ENCODE assay signal across 21 mouse cellular contexts in genomic region chr12:70800086-70800485, GRCm38 (mm10). TPM values are rescaled to one million over a fixed set of nuclear protein-coding genes. Genes with fewer than 3 reads are reported as not detected.
DNase-seq lines count a peak whose midpoint lies in the region; ATAC-seq lines count a peak whose summit lies in the region.
"Had no signal": no experiment of that assay in that cellular context is flagged by ENCODE, and none has a peak within 500 bp of the region (broad histone marks: within the 10 kb centered on the region; RNA-seq: fewer than 3 reads in every experiment).

No protein-coding gene starts in this region.

- ATAC-seq in embryonic facial prominence, embryonic 14.5 days (ENCODE audit: low read depth) = no peak
- no peak for ATAC-seq in lung, embryonic 16.5 days (ENCODE audit: low read depth)
- no peak; the same call in 1 of the 2 replicates for ATAC-seq in heart, embryonic 16.5 days (replicated peaks; ENCODE audit: extremely low read depth, insufficient read depth, low FRiP score)
- ATAC-seq: CD4-positive, CD25-positive, alpha-beta regulatory T cell, adult 4 months; forebrain, embryonic 16.5 days; hindbrain, postnatal 0 days had no signal

- H3K4me1 ChIP-seq in embryonic facial prominence, embryonic 14.5 days (ENCODE audit: control insufficient read depth, insufficient read depth, low read length) = peaks cover 16% of the 10 kb centered on the region
- H3K4me1 ChIP-seq in embryonic facial prominence, embryonic 10.5 days = peaks cover 33% of the 10 kb centered on the region
- H3K4me1 ChIP-seq in heart, embryonic 10.5 days = peaks cover 34% of the 10 kb centered on the region
- peaks cover 24% of the 10 kb centered on the region for H3K4me1 ChIP-seq in lung, embryonic 16.5 days (replicated peaks; ENCODE audit: control insufficient read depth, insufficient read depth, low read length)
- peaks cover 32% of the 10 kb centered on the region for H3K4me1 ChIP-seq in heart, embryonic 16.5 days (ENCODE audit: control insufficient read depth, insufficient read depth, low read length)

- no peaks in the 10 kb centered on the region for H3K36me3 ChIP-seq in embryonic facial prominence, embryonic 14.5 days (ENCODE audit: control insufficient read depth, insufficient read depth, low read length)
- no peaks in the 10 kb centered on the region for H3K36me3 ChIP-seq in embryonic facial prominence, embryonic 10.5 days (replicated peaks)
- no peaks in the 10 kb centered on the region for H3K36me3 ChIP-seq in heart, embryonic 10.5 days
- no peaks in the 10 kb centered on the region for H3K36me3 ChIP-seq in lung, embryonic 16.5 days (ENCODE audit: control insufficient read depth, insufficient read depth, low read length)
- H3K36me3 ChIP-seq in heart, embryonic 16.5 days (ENCODE audit: control insufficient read depth, insufficient read depth) = no peaks in the 10 kb centered on the region
- H3K36me3 ChIP-seq: embryonic facial prominence, embryonic 12.5 days; forebrain, embryonic 12.5 days; G1E; hindbrain, embryonic 13.5 days had no signal

- no peak overlapping the region for H3K9ac ChIP-seq in embryonic facial prominence, embryonic 14.5 days (ENCODE audit: low read depth, low read length)
- no peak overlapping the region for H3K9ac ChIP-seq in lung, embryonic 16.5 days (ENCODE audit: low read length)
- no peak overlapping the region for H3K9ac ChIP-seq in heart, embryonic 16.5 days (ENCODE audit: low read length)
- H3K9ac ChIP-seq: embryonic facial prominence, embryonic 12.5 days; forebrain, embryonic 12.5 days; hindbrain, embryonic 13.5 days had no signal

- H3K4me3 ChIP-seq in embryonic facial prominence, embryonic 14.5 days (ENCODE audit: low read depth, low read length) = no peak overlapping the region
- H3K4me3 ChIP-seq in embryonic facial prominence, embryonic 10.5 days = no peak overlapping the region
- H3K4me3 ChIP-seq in heart, embryonic 10.5 days = no peak overlapping the region
- no peak overlapping the region for H3K4me3 ChIP-seq in lung, embryonic 16.5 days (ENCODE audit: low read length)
- H3K4me3 ChIP-seq in heart, embryonic 16.5 days (ENCODE audit: low read length) = no peak overlapping the region
- H3K4me3 ChIP-seq: embryonic facial prominence, embryonic 12.5 days; forebrain, embryonic 12.5 days; hindbrain, embryonic 13.5 days had no signal

- H3K4me2 ChIP-seq in embryonic facial prominence, embryonic 14.5 days (ENCODE audit: low read depth, low read length) = no peak overlapping the region
- H3K4me2 ChIP-seq in lung, embryonic 16.5 days (ENCODE audit: low read depth, low read length) = no peak overlapping the region
- no peak overlapping the region for H3K4me2 ChIP-seq in heart, embryonic 16.5 days (ENCODE audit: low read depth, low read length)
- H3K4me2 ChIP-seq: forebrain, embryonic 12.5 days; hindbrain, embryonic 13.5 days had no signal

- H3K27ac ChIP-seq in embryonic facial prominence, embryonic 14.5 days (replicated peaks; ENCODE audit: low read depth, low read length) = peak overlapping the region; percentile 30; the same call in 1 of the 2 replicates
- H3K27ac ChIP-seq in embryonic facial prominence, embryonic 10.5 days (replicated peaks) = no peak overlapping the region
- H3K27ac ChIP-seq in heart, embryonic 10.5 days = peak overlapping the region; percentile 89
- peak overlapping the region; percentile 28 for H3K27ac ChIP-seq in lung, embryonic 16.5 days (ENCODE audit: low read length)
- peak overlapping the region; percentile 97 for H3K27ac ChIP-seq in heart, embryonic 16.5 days (ENCODE audit: low read length)
- H3K27ac ChIP-seq: embryonic facial prominence, embryonic 12.5 days; forebrain, embryonic 12.5 days; hindbrain, embryonic 13.5 days; hindbrain, postnatal 0 days had no signal

- DNase-seq in embryonic facial prominence, embryonic 14.5 days (ENCODE audit: low spot score) = no peak
- DNase-seq in embryonic facial prominence, embryonic 10.5 days (ENCODE audit: low spot score) = no peak
- DNase-seq in heart, embryonic 10.5 days (ENCODE audit: low spot score) = no peak
- no peak for DNase-seq in heart, adult 8-10 months (ENCODE audit: low spot score)
- DNase-seq in lung, adult 18-20 months = no peak
- no peak for DNase-seq in ovary, postnatal 36 days (ENCODE audit: low spot score)
- DNase-seq: B cell, adult 2 months; cerebellum, adult 11 months; cerebellum, adult 8-10 months; cerebellum, postnatal 14 days; gastrocnemius, postnatal 14 days; kidney, adult 11 months had no signal

- 76% methylated on average over 8 of the region's 8 CpGs for WGBS in embryonic facial prominence, embryonic 14.5 days
- 83% methylated on average over 8 of the region's 8 CpGs for WGBS in embryonic facial prominence, embryonic 10.5 days
- 59% methylated on average over 8 of the region's 8 CpGs for WGBS in heart, embryonic 10.5 days
- 61% methylated on average over 8 of the region's 8 CpGs for WGBS in lung, embryonic 16.5 days
- 55% methylated on average over 8 of the region's 8 CpGs for WGBS in heart, embryonic 16.5 days

- H3K9me3 ChIP-seq in embryonic facial prominence, embryonic 14.5 days (ENCODE audit: control insufficient read depth, low read length) = no peaks in the 10 kb centered on the region
- H3K9me3 ChIP-seq in embryonic facial prominence, embryonic 10.5 days = no peaks in the 10 kb centered on the region
- no peaks in the 10 kb centered on the region for H3K9me3 ChIP-seq in heart, embryonic 10.5 days
- H3K9me3 ChIP-seq in lung, embryonic 16.5 days (ENCODE audit: control insufficient read depth, low read length) = no peaks in the 10 kb centered on the region
- no peaks in the 10 kb centered on the region for H3K9me3 ChIP-seq in heart, embryonic 16.5 days (replicated peaks; ENCODE audit: control insufficient read depth, low read length)
- H3K9me3 ChIP-seq: embryonic facial prominence, embryonic 12.5 days; forebrain, embryonic 12.5 days; G1E; hindbrain, embryonic 13.5 days had no signal

- H3K27me3 ChIP-seq in embryonic facial prominence, embryonic 14.5 days (replicated peaks; ENCODE audit: control insufficient read depth, insufficient read depth, low read length) = no peaks in the 10 kb centered on the region
- H3K27me3 ChIP-seq in embryonic facial prominence, embryonic 10.5 days (replicated peaks; ENCODE audit: low read depth, poor library complexity, severe bottlenecking) = no peaks in the 10 kb centered on the region
- H3K27me3 ChIP-seq in heart, embryonic 10.5 days (ENCODE audit: insufficient read depth, poor library complexity, severe bottlenecking) = no peaks in the 10 kb centered on the region
- H3K27me3 ChIP-seq in lung, embryonic 16.5 days (ENCODE audit: control insufficient read depth, insufficient read depth, low read depth, low read length) = no peaks in the 10 kb centered on the region
- H3K27me3 ChIP-seq in heart, embryonic 16.5 days (ENCODE audit: control insufficient read depth, insufficient read depth, low read length) = no peaks in the 10 kb centered on the region
- H3K27me3 ChIP-seq: embryonic facial prominence, embryonic 12.5 days; forebrain, embryonic 12.5 days had no signal

RNA-seq across cellular contexts. Expression of gene Frmd6, which starts 25.2 kb away (rescaled TPM):
- 56.0 and 57.8 TPM in 2 replicates for polyA plus RNA-seq in embryonic facial prominence, embryonic 14.5 days (2014; fragmentation: Nextera tagmentation; extraction: Ambion mirVana)
- 45.1 and 54.5 TPM in 2 replicates for polyA plus RNA-seq in embryonic facial prominence, embryonic 10.5 days (2016; fragmentation: Nextera tagmentation; extraction: Ambion mirVana)
- 20.1 and 20.4 TPM in 2 replicates for polyA plus RNA-seq in heart, embryonic 10.5 days (2016; fragmentation: Nextera tagmentation; extraction: Ambion mirVana)
- total RNA-seq in heart, adult 8-10 months (2022) = 10 to 100 TPM; 28.6 to 35.3 (median 32.5) TPM
- 36.4 and 38.9 TPM in 2 replicates for polyA plus RNA-seq in lung, embryonic 16.5 days (2015; fragmentation: Nextera tagmentation; extraction: Ambion mirVana)
- polyA plus RNA-seq in heart, embryonic 16.5 days (2015; fragmentation: Nextera tagmentation; extraction: Ambion mirVana) = 25.7 and 27.7 TPM in 2 replicates
